Mouse (Mus musculus): ENCODE data around the gene Dbp.
A peak's percentile ranks its signal among the peaks of the same experiment; 100 is the strongest.

Dbp gene

GRCm38 (mm10) chr7:45711316-45712021 is 6.6 kb downstream of the Dbp start:
- DNase-seq (ENCODE audit: low spot score): no peak

- DNase-seq (ENCODE audit: low spot score): no peak
These were observed 7.3 kb downstream of the Dbp start for GRCm38 (mm10) chr7:45712022-45712757.

- no peak for DNase-seq (ENCODE audit: low spot score)
These were observed 8.5 kb downstream of the Dbp start for GRCm38 (mm10) chr7:45713396-45713795.

- DNase-seq (ENCODE audit: low spot score): no peak
These were observed 9.1 kb downstream of the Dbp start for GRCm38 (mm10) chr7:45713881-45714520.

- DNase-seq (ENCODE audit: low spot score): no peak
These were observed 9.8 kb downstream of the Dbp start for GRCm38 (mm10) chr7:45714630-45715089.

GRCm38 (mm10) chr7:45715090-45715708 is 10.3 kb downstream of the Dbp start, which contains the start of gene Rpl18:
Gene Rpl18, plus strand, starts transcription at chr7:45715457.
- DNase-seq (ENCODE audit: low spot score): peak; percentile 93

- no peak for DNase-seq (ENCODE audit: low spot score)
These were observed 11.0 kb downstream of the Dbp start for GRCm38 (mm10) chr7:45715741-45716459.

GRCm38 (mm10) chr7:45716460-45716857 is 11.6 kb downstream of the Dbp start:
- DNase-seq (ENCODE audit: low spot score): no peak

GRCm38 (mm10) chr7:45716952-45717917 is 12.3 kb downstream of the Dbp start:
- DNase-seq (ENCODE audit: low spot score): no peak

GRCm38 (mm10) chr7:45717918-45718297 is 13.0 kb downstream of the Dbp start, which contains the start of gene Sphk2:
Gene Sphk2, minus strand, starts transcription at chr7:45718002.
- peak; percentile 97 for DNase-seq (ENCODE audit: low spot score)

GRCm38 (mm10) chr7:45718331-45718730 is 13.4 kb downstream of the Dbp start:
- DNase-seq (ENCODE audit: low spot score): peak; percentile 9

GRCm38 (mm10) chr7:45719180-45719579 is 14.3 kb downstream of the Dbp start:
- DNase-seq (ENCODE audit: low spot score): no peak

- no peak for DNase-seq (ENCODE audit: low spot score)
These were observed 15.0 kb downstream of the Dbp start for GRCm38 (mm10) chr7:45719738-45720412.

GRCm38 (mm10) chr7:45720413-45721233 is 15.7 kb downstream of the Dbp start, which contains the start of gene Fam83e:
Gene Fam83e, plus strand, starts transcription at chr7:45721212.
- peak; percentile 9 for DNase-seq (ENCODE audit: low spot score)

GRCm38 (mm10) chr7:45721234-45721571 is 16.3 kb downstream of the Dbp start:
- no peak for DNase-seq (ENCODE audit: low spot score)

GRCm38 (mm10) chr7:45721642-45722347 is 16.9 kb downstream of the Dbp start:
- DNase-seq (ENCODE audit: low spot score): no peak

GRCm38 (mm10) chr7:45722348-45722713 is 17.4 kb downstream of the Dbp start:
- no peak for DNase-seq (ENCODE audit: low spot score)

- DNase-seq (ENCODE audit: low spot score): no peak
These were observed 18.4 kb downstream of the Dbp start for GRCm38 (mm10) chr7:45723301-45723700.
